Mouse (Mus musculus) neural tube, embryonic 14.5 days (tissue): Measurements from ENCODE around the gene Nacad. TPM values are rescaled to one million over a fixed set of nuclear protein-coding genes. Genes with fewer than 3 reads are reported as not detected.

ENCODE experiments used
- ATAC-seq: fragments of 200-750 bp; cut with Nextera tagmentation; 2 replicates; pipeline ENCODE4 v1.8.0; 2017; ENCODE audit warnings: low read depth, mild to moderate bottlenecking, moderate TSS enrichment, moderate library complexity
- H3K27ac ChIP-seq: fragments of 300-500 bp; sonication (generic); 2 replicates; pipeline ENCODE4 v1.5.1; 2014; ENCODE audit warnings: low read depth, mild to moderate bottlenecking, control low read depth, low read length, moderate library complexity, mixed read lengths
- H3K27me3 ChIP-seq: fragments of 300-500 bp; sonication (generic); 2 replicates; pipeline ENCODE4 v1.6.1; 2014; ENCODE audit warnings: low read length; ENCODE audit not compliant: control insufficient read depth, insufficient read depth
- H3K36me3 ChIP-seq: fragments of 300-500 bp; sonication (generic); 2 replicates; pipeline ENCODE4 v1.6.1; 2014; ENCODE audit warnings: low read length, mixed read lengths; ENCODE audit not compliant: control insufficient read depth, insufficient read depth
- H3K4me1 ChIP-seq: fragments of 300-500 bp; sonication (generic); 2 replicates; pipeline ENCODE4 v1.6.1; 2014; ENCODE audit warnings: low read length; ENCODE audit not compliant: control insufficient read depth, insufficient read depth
- H3K4me2 ChIP-seq: fragments of 300-500 bp; sonication (generic); 2 replicates; pipeline ENCODE4 v1.6.1; 2014; ENCODE audit warnings: mild to moderate bottlenecking, low read depth, low read length, control low read depth
- H3K4me3 ChIP-seq: fragments of 300-500 bp; sonication (generic); 2 replicates; pipeline ENCODE4 v1.5.1; 2014; ENCODE audit warnings: low read depth, low read length, control low read depth, mixed read lengths
- H3K9ac ChIP-seq: fragments of 300-500 bp; sonication (generic); replicated peaks from 2 replicates; pipeline ENCODE4 v1.6.1; 2014; ENCODE audit warnings: low read depth, mild to moderate bottlenecking, control low read depth, low read length, mixed read lengths
- H3K9me3 ChIP-seq: fragments of 300-500 bp; sonication (generic); 2 replicates; pipeline ENCODE4 v1.6.1; 2016; ENCODE audit warnings: low read length; ENCODE audit not compliant: control insufficient read depth
- whole genome bisulfite sequencing: fragments of 180-500 bp; shearing (Covaris S2); extraction: QIAGEN DNeasy Blood & Tissue Kit; methylation state at CpG from one replicate; pipeline ENCODE4 v1.1.7; 2014; 5-methylcytosine and 5-hydroxymethylcytosine counted together
- polyA plus RNA-seq: library from polyadenylated mRNA; unstranded; fragments of >200 nt; fragmentation: Nextera tagmentation; extraction: Ambion mirVana; gene quantifications from 2 replicates; pipeline ENCODE4 v1.2.1, GENCODE M21; 2014

Nacad gene
- polyA plus RNA-seq, 1 experiment from 2014 or later: 77.6 TPM

DNA sequence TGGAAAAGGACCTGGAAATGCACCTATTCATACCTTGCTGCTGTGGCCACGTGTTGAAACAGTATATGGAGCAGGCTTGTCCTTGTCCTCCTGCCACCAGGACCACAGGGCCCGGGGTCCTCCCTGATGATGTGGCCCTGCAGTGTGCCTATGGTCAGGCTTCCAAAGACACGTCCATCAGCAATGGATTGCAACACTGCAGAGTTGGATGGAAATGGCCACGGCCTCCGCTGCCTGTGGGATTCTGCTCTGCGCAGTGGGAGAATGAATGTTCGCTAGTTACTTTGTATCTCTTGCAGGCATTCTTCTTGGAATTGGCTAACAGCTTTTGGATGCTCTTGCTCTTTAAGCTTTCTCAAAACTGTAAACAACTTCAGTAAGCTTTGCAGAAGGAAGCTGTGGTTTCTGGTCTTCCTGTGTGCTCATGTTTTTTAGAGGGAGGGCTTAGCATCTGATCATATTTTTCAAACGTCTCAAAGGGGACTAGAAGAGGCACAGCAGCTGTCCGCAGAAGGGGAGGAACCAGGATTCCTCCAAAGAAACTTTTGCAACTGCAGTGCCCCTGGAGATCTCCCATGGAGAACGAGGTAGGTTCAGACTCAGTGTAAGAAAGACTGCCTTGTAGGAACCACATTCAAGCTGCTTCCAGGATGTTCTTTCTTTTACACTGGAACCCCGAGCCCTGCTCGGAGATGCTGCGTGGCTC is 45.0 kb downstream of the Nacad start:
- H3K9me3 ChIP-seq: no peaks in the 10 kb centered on the region
- no peaks in the 10 kb centered on the region for H3K4me1 ChIP-seq
- H3K4me3 ChIP-seq: no peak overlapping the region
- H3K27ac ChIP-seq: no peak overlapping the region
- no peak overlapping the region for H3K4me2 ChIP-seq
- H3K36me3 ChIP-seq: no peaks in the 10 kb centered on the region; the same call in 1 of the 2 replicates
- no peaks in the 10 kb centered on the region for H3K27me3 ChIP-seq
- ATAC-seq: no peak
- H3K9ac ChIP-seq: no peak overlapping the region
- 91% methylated on average over 13 of the region's 13 CpGs for WGBS

DNA sequence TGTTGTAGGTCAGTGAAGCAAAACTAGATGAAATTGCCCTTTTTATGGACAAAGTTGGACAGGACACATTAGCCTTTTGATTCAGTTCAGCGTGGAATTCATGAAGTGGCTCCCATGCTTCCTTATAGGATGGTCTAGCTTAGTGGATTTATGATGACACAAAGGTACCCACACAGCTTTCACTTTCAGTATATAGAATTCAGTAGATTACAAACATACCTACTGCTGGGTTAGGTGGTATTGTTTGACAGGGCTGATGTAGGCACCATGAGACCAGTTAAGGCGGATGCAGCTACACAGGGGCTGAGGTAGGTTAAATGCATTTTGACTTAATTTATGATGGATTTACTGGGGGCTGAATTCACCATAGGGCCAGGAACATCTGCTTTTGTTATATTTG is 45.9 kb downstream of the Nacad start:
- 92% methylated on average over 2 of the region's 2 CpGs for WGBS
- H3K4me3 ChIP-seq: no peak overlapping the region
- H3K4me2 ChIP-seq: no peak overlapping the region
- H3K27ac ChIP-seq: no peak overlapping the region
- ATAC-seq: no peak
- H3K36me3 ChIP-seq: no peaks in the 10 kb centered on the region; the same call in 1 of the 2 replicates
- no peak overlapping the region for H3K9ac ChIP-seq
- no peaks in the 10 kb centered on the region for H3K4me1 ChIP-seq
- no peaks in the 10 kb centered on the region for H3K9me3 ChIP-seq
- no peaks in the 10 kb centered on the region for H3K27me3 ChIP-seq

DNA sequence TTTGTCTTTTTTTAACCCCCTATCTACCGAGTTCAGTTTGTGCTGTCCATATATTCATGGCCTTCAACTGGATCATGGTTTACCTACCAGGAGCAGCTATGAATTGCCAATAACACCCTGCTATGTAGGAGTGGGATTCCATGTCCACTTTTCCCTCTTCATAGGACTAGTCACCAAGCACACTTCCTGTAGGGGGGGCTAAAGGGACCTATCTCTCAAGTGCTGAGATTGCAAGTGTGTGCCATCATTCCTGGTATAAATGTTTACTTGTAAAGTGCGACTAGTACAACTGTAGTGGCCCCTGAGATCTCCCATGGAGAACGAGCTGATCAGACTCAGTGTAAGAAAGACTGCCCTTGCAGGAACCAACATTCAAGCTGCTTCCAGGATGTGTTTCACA is 47.6 kb downstream of the Nacad start:
- H3K27me3 ChIP-seq: no peaks in the 10 kb centered on the region
- no peak overlapping the region for H3K4me3 ChIP-seq
- H3K9ac ChIP-seq: no peak overlapping the region
- no peak overlapping the region for H3K27ac ChIP-seq
- H3K36me3 ChIP-seq: no peaks in the 10 kb centered on the region; the same call in 1 of the 2 replicates
- whole genome bisulfite sequencing: 91% methylated on average over 3 of the region's 3 CpGs
- no peaks in the 10 kb centered on the region for H3K9me3 ChIP-seq
- ATAC-seq: no peak
- H3K4me1 ChIP-seq: no peaks in the 10 kb centered on the region
- no peak overlapping the region for H3K4me2 ChIP-seq

DNA sequence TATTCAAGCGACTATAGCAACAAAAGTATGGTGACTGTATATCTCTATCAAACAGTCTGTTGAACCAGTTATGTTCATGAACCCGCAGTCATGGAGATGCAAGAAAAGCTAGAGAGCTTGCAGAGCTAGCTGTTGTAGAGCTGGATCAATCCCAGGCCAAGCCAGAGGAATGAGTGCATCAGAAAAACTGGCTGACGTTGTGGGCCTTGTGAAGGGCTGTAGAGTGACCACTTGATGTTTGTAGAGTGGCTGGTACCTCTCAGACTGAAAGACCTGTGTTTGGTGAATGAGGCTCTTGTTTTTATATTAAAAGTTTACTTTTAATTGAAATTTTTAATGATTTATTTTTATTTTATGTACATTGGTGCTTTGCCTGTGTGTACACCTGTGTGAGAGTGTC is 55.7 kb downstream of the Nacad start:
- no peaks in the 10 kb centered on the region for H3K36me3 ChIP-seq

DNA sequence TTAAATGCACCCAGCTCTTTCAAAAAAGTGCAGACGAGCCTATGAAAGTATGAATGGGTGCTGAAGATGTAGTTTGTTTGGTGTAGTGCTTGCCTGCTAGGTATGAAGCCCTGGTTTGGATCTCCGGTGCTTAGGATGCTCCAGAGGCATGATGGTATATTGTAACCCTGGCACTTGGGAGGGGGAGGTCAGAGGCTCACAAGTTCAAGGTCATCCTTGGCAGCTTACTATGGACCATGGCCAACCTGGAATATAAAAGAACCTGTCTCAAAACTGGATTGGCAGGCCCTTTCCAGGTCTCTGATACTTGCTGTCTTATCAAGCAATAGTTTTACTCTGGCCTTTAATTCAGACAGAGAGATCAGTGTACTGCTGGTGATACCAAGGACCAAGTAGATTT is 56.1 kb downstream of the Nacad start:
- H3K9me3 ChIP-seq: no peaks in the 10 kb centered on the region
- no peak overlapping the region for H3K4me3 ChIP-seq
- H3K4me1 ChIP-seq: peaks cover 12% of the 10 kb centered on the region
- H3K9ac ChIP-seq: no peak overlapping the region
- WGBS: 89% methylated on average over 2 of the region's 2 CpGs
- H3K4me2 ChIP-seq: no peak overlapping the region
- no peaks in the 10 kb centered on the region for H3K36me3 ChIP-seq
- no peaks in the 10 kb centered on the region for H3K27me3 ChIP-seq
- no peak overlapping the region for H3K27ac ChIP-seq
- ATAC-seq: no peak

More for the DNA sequence above, 55.7 kb downstream of the Nacad start:
- H3K27me3 ChIP-seq: no peaks in the 10 kb centered on the region
- no peaks in the 10 kb centered on the region for H3K9me3 ChIP-seq
- no peak overlapping the region for H3K4me3 ChIP-seq
- no peak overlapping the region for H3K9ac ChIP-seq
- peaks cover 12% of the 10 kb centered on the region for H3K4me1 ChIP-seq
- no peak for ATAC-seq
- 96% methylated on average over 3 of the region's 3 CpGs for WGBS
- no peak overlapping the region for H3K4me2 ChIP-seq
- no peak overlapping the region for H3K27ac ChIP-seq

Other genes starting within 250 kb of the Nacad start
- gene Zmiz2, start 217.0 kb downstream of the Nacad start, polyA plus RNA-seq: 31.4 and 32.8 TPM in 2 replicates
- gene Ppia, start 190.6 kb downstream of the Nacad start, polyA plus RNA-seq: 4,020 and 4,257 TPM in 2 replicates
- gene H2afv, start 161.6 kb downstream of the Nacad start, polyA plus RNA-seq: 188 and 234 TPM in 2 replicates
- gene Purb, start 130.1 kb downstream of the Nacad start, polyA plus RNA-seq: 11.4 and 11.6 TPM in 2 replicates
- gene Myo1g, start 85.1 kb downstream of the Nacad start, polyA plus RNA-seq: 0.16 and 0.59 TPM in 2 replicates
- 87.6 and 88.0 TPM in 2 replicates for gene Ccm2, start 59.2 kb downstream of the Nacad start, polyA plus RNA-seq
- gene Tbrg4, start 20.0 kb upstream of the Nacad start, polyA plus RNA-seq: 30.6 and 33.4 TPM in 2 replicates
- gene Wap, start 32.6 kb upstream of the Nacad start, polyA plus RNA-seq: not detected in 2 replicates
- 26.3 and 26.6 TPM in 2 replicates for gene Ramp3, start 52.5 kb upstream of the Nacad start, polyA plus RNA-seq
- gene Gm11983, start 231.6 kb upstream of the Nacad start, polyA plus RNA-seq: not detected in 2 replicates